Mouse (Mus musculus) C2C12 (cell line): Measurements from ENCODE around the gene Commd8.

Experiments
- CEBPB ChIP-seq: IDR thresholded peaks from one replicate; pipeline ENCODE4 v1.6.1; 2011; ENCODE audit warnings: low read depth, mild to moderate bottlenecking, control low read depth, moderate library complexity
- CTCF ChIP-seq: IDR thresholded peaks from one replicate; pipeline ENCODE4 v1.5.1; 2011; ENCODE audit not compliant: control insufficient read depth, insufficient read depth, insufficient read length
- MYOD1 ChIP-seq: IDR thresholded peaks from one replicate; pipeline ENCODE4 v1.6.1; 2011; ENCODE audit warnings: low read depth; ENCODE audit not compliant: control insufficient read depth, insufficient read length
- MYOG ChIP-seq: IDR thresholded peaks from one replicate; pipeline ENCODE4 v1.6.1; 2011; ENCODE audit not compliant: control insufficient read depth, insufficient read length; ENCODE audit errors: extremely low read depth
- USF1 ChIP-seq: IDR thresholded peaks from one replicate; pipeline ENCODE4 v1.6.1; 2011; ENCODE audit warnings: low read depth, mild to moderate bottlenecking, control low read depth, moderate library complexity

DNA sequence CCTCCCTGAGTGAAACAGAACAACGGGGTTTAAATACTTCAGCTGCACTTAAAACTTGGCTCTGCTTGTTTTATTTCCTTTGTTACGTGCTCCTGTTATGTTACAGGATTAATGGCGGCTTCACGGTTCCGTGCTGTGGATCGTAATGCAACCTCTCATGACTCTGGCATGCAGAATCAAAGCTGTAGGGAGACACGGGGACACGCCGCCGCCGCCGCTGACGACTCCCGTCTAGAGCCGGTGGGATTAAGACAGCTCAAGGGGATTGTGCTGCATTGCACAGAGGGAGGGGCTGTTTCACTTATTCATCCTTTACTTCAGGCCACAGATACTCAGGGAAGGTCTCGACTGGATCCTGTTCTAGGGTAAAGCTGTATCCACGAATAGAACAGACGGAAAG lies 43.8 kb upstream of the Commd8 start:
- TF ChIP-seq CTCF (no peak), CEBPB (no peak), MYOD1 (no peak), USF1 (no peak), MYOG (no peak)
